Mouse (Mus musculus) left cerebral cortex, postnatal 36 days (tissue): ENCODE results near the gene Dbp. TPM values are rescaled to one million over a fixed set of nuclear protein-coding genes. Genes with fewer than 3 reads are reported as not detected.

Source experiments
- DNase-seq, 2 experiments: peaks; one replicate each; pipeline ENCODE4 v3.0.0; 2021 to 2022; ENCODE audit warnings: low spot score in 2 of 2, mixed read lengths in 1 of 2
- intact Hi-C: fragments of 180-260 bp; cut with DNase I; formaldehyde crosslinking; loops from one replicate; pipeline ENCODE4 v1.15.1; 2025
- total RNA-seq, 2 experiments: library from RNA; stranded (reverse); gene quantifications; 2 replicates each; pipeline ENCODE4 v1.2.3; 2021

The Dbp gene
- total RNA-seq, 2 experiments from 2014 or later, result 128 to 138 TPM

DNA sequence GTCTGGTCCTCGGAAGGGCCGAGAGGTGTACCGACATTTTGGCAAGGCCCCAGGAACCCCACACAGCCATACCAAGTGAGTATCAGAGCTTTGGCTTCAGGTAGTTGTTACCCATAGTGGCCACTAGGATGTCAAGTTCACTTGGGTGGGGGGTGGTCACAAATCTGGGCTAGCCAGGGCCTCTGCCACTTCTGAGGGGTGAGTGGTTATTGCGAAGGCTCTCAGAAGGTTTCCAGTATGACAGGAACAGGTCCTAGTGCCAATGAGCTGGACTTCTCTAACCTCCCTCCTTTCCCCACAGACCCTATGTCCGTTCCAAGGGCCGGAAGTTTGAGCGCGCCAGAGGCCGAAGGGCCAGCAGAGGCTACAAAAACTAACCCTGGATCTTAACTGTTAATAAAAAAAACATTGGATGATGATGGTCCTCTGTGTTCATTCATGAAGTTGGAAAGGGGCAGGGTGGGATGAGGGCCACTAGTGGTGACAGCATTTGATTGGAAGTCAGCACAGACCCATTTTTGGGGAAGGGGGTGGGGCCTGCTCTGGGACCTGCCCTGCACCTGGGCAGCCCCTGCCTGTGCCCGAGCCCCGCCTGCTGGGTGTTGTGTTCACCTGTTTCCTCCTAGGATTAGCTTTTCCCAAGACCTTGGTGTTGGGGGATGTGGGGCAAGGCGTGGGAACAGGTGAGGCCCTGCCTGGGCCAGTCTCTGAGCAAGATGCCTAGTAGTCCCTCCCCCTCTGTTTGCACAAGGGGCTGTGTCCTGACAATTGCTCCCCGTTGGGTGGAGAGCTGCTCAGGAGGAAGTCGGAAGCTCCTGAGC lies 15.7 kb downstream of the Dbp start, which contains the start of gene Fam83e:
Gene Fam83e, plus strand, starts transcription at position 800 of the 821 bp plus-strand sequence.
- no peak for DNase-seq

DNA sequence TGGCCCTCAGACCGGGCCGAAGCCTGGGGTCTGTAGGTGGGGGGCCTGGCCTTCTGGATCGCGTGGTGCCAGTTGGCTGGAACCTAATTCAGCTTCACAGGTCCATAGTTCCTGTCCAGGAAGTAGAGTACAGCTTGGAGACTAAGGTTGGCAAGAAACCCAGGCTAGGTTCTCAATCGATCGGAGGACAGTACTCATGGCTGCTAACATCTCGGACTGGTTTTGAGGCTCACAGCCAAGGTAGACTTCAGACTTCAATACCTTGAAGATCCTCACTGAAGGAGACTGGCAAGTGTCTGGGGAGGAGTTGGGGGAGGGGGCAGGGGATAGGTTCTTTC lies 16.3 kb downstream of the Dbp start:
- intact Hi-C loops, result no loop called here
- no peak for DNase-seq

More for the DNA sequence above, 15.7 kb downstream of the Dbp start, which contains the start of gene Fam83e:
- intact Hi-C loops, result no loop called here

DNA sequence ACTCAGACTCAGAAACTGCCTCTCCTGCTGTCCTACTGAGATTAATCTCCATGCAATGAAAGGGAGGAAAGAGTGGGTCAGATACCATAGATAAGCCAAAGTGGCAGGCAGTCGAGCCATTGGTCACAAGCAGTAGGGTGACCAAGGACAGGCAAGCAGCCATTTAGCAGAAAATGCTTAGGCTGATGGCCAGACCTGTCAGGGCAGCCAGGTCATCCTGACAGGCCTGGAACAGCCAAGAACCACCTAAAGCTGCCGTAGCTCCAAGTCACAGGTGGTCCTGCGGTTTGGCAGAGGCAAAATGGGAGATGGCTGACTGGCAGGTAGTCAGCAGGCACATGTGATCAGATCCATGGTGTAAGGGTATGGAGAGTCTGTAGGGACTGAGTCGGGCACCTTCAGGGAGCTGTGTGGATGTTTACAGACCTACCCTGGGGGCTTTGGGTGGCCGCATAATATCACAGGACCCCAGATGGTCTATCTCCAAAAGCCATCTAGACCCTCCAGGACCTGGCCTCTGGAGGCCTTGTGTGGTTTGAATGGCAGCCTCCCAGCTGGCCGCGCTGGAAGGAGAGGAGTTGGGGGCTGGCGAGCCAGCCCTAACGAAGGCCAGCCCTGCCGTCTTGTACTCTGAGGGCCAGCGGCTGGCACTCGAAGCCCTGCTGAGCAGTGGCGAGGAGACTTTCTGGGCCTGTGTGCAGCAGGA lies 16.9 kb downstream of the Dbp start:
- intact Hi-C loops, result no loop called here

DNA sequence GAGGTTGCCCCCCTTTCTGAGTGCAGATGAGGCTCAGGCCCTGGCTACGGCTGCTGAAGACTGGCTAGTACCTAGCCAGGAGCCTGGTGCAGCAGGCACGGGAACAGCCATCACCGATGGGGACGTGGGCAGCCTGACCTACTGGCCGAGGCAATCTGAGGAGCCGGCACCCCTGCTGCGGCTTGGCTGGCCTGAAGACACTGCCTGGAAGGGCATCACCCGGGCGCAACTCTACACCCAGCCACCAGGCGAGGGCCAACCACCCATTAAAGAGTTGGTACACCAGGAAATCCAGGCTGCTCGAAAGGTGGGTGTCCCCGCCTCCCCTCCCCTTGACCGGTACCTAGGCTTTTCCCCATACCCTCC lies 17.4 kb downstream of the Dbp start:
- intact Hi-C loops, result no loop called here
- no peak for DNase-seq

More for the DNA sequence above, 16.9 kb downstream of the Dbp start:
- DNase-seq, result no peak

DNA sequence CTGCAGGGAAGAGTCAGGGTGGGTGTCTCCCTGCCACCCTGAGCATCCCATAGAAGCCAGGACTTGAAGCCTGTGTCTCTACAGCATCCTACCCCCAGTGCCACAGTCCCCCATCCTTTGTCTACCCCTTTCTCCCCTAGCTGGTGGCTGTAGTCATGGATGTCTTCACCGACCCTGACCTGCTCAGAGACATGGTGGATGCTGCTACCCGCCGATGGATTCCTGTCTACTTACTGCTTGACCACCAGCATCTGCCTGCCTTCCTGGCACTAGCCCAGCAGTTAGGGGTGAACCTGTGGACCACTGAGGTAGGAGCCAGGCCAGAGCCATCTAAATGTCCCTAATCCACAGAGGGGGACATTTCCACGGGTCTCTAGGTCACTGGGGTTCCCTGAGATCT lies 18.4 kb downstream of the Dbp start:
- intact Hi-C loops, result no loop called here
- no peak for DNase-seq

DNA sequence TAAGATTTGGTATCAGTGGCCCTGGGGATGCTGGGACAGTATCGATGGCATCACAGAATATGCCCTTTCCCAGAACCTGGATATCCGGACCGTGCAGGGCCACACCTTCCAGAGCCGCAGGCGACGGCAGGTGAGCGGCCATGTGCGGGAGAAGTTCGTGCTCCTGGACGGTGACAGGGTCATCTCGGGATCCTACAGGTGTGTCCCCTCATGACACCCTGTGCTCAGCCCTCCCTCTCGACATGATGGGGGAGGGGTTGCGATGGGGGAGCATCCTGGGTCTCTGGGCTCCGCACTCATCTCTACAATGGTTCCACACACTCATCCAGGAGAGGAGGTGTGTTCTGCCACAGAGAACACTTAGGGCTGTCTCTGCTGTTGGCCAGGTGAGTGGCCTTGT lies 18.9 kb downstream of the Dbp start:
- no peak for DNase-seq
- intact Hi-C loops, result no loop called here

DNA sequence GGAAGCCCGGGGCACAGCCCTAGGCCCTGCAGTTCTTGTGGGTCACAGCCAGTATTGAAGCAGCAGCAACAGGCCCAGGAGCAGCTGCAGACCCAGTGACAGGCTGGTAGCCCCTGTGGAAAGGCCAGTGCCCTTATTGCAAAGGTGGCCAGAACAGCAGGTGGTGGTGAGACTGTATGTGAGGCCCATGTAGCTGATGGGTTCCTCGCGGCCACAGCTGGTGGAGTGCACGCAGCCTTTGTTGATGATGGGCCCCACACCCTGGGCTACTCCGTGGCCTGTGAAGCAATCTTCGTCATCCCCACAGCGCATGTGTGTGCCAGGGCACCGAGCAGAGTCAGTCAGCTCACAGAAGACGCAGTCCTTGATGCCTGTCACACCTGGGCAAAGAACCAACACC lies 20.3 kb downstream of the Dbp start:
- DNase-seq, result no peak
- intact Hi-C loops, result no loop called here

DNA sequence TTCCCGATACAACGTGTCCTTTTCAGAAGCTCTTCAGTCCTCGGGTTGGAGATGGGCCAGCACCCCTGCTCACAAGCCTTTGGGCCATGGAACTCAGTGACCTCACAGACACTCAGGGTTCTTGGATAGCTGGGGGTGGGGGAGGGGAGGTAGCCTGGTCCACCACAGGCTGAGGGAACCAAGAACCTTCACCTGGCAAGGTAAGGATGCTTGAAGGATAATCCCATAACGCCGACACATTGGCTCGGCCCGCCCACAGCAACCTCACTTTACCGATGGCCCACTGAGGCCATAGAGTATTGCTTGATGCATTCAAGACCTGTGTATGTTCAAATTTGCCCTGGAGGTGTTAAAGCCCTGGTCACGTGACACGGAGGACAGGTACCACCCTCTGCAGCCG lies 20.8 kb downstream of the Dbp start, which contains the start of gene Spaca4:
Gene Spaca4, minus strand, starts transcription at position 101 of the 400 bp plus-strand sequence.
- intact Hi-C loops, result no loop called here
- no peak for DNase-seq

DNA sequence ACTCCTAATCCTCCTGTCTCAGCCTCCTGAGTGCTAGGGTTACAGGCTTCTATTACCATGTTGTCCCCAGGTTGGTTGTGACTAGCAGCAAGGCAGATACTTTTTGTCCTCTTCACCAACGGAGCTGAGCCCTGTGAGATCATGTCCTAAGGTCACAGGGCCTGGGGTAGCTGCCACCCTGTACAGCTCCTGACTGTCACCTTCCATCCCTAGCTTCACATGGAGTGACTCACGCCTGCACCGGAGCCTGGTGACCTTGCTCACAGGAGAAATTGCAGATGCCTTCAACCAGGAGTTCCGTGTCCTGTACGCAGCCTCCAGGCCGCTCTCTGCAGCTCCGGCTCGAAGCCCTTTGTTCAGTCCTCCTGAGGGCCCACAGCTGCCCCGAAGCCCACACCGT lies 21.5 kb downstream of the Dbp start:
- intact Hi-C loops, result no loop called here

DNA sequence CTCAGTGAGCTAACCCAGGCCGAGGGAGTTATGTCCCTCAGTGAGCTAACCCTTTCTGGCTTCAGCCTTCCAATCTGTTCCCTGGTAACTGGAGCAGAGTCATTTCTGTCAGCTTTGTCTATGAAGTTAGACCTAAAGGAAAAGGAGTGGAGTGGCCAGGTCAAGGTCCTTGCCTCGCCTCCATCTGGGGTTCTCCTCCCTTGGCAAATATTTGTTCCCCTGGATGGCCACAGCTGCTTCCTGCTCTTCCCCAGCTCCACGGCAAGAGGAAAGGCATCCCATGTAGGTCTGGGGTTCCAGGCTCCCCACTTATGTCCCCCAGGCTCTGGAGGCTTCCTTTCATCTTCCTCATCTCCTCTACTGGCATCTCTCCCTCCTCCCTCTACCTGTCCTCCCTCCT lies 22.7 kb downstream of the Dbp start:
- no peak for DNase-seq
- intact Hi-C loops, result no loop called here

More for the DNA sequence above, 21.5 kb downstream of the Dbp start:
- no peak for DNase-seq

DNA sequence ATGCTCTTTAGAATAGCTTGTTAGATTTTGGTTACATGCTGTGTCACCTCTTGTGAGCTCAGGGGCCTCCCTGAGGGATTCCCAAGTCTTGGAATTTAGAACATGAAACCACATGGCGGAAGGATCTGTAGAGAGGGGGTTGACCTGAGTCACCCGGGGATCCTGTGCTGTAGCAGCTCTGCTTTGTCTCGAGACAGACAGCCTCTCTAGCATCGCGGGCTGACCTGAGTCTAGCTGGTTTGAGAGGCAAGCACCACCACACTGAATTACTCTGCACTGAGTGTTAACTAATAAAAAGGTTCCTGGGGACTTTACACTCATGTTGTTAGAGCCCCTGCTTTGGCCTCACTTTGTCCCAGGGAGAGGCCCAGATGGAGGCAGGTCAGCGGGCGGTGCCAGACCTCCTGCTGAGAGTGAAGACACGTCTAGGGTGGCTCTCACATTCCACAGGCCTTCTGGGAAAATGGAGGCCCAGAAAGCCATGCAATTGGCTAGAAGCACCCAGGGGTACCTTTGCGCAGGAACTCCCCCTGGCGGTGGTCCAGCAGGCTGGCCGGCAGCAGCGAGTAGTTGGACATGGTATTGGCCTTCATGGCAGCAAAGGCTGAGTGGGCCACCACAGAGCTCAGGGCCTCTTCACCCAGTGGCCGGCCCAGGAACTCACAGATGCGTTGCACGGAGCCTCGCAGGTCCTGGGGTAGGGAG lies 26.0 kb downstream of the Dbp start:
- DNase-seq, result no peak

DNA sequence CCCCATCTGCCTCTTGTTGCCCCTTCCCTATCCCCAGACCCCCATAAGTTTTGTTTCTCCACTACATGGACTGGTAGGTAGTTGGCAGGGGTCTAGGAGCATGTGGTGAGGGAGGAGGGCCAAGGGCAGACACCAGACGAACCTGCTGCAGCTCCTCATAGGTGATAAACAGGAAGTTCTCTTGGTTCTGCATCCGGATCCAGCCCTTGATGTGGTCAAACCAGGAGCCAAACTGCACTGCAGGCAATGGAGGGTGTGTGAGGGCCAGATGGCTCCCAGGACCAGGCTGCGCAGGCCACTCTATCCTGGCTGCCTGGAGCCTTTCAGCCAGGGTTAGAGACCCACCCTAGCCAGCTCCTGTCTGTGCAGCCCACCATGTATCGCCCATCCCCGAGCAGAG lies 28.6 kb downstream of the Dbp start:
- intact Hi-C loops, result no loop called here
- no peak for DNase-seq

More for the DNA sequence above, 26.0 kb downstream of the Dbp start:
- intact Hi-C loops, result no loop called here

DNA sequence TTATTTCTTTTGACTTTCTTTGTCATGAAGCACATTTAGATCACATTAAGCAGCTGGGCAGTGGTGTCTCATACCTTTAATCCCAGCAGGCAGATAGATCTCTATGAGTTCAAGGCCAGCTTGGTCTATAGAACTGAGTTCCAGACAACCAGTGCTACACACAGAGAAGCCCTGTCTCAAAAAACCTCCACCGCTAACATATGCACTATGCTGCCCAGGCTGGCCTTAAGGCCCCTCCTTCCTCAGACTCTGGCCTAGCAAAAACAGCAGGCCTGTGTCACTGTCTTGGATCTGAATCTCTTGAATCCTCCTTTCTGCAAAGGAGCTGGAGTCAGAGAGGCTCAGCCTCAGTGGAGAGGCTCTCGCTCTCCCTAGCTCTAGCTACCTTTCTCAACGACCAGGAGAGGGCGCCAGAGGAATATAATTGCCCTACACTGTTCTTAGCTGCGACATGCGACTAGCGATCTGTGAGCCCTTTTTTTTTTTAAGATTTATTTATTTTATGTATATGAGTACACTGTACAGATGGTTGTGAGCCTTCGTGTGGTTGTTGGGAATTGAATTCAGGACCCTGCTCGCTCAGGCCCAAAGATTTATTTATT lies 34.4 kb downstream of the Dbp start:
- DNase-seq, result peak; percentile 63 to 84
- intact Hi-C loops, result loop anchor here (1.0 to 5.0 kb wide), 3 partner anchors 61 to 268 kb away; no protein-coding TSS in a partner anchor

DNA sequence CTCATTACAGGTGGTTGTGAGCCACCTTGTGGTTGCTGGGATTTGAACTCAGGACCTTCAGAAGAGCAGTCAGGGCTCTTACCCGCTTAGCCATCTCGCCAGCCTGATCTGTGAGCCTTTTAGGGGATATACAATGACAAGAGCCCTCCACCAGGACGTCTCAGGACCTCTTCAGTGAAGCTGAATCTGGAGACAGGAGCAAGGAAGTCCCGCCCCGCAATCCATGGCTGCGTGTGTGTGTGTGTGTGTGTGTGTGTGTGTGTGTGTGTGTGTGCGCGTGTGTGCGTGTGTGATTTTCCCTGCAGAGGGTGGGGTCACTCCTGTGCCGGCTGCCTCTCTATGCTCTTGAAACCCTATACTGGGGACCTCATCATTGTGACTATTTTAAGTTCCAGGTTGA lies 34.9 kb downstream of the Dbp start:
- intact Hi-C loops, result loop anchor here (1.0 to 5.0 kb wide), 3 partner anchors 60 to 267 kb away; no protein-coding TSS in a partner anchor
- no peak for DNase-seq

DNA sequence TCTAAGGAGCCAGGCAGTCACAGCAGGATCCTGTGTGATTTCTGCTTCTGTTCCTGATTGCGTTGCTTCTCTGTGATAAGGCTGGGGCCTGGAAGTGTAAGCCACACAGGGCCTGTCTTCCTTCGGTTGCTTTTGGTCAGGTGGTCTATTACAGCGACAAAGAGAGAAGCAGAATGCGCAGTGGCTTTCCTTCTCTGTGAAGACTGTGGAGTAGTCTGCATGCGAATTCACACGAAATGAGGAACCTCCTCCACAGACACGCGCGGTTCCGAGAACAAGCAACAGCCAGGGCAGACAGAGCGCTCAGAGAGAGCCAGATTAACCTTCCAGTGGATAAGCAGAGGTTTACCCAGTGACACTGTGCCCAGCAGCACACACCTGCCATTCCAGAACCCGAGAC lies 36.4 kb downstream of the Dbp start:
- intact Hi-C loops, result no loop called here
- peak in 1 of 2 experiments; percentile 35 for DNase-seq

DNA sequence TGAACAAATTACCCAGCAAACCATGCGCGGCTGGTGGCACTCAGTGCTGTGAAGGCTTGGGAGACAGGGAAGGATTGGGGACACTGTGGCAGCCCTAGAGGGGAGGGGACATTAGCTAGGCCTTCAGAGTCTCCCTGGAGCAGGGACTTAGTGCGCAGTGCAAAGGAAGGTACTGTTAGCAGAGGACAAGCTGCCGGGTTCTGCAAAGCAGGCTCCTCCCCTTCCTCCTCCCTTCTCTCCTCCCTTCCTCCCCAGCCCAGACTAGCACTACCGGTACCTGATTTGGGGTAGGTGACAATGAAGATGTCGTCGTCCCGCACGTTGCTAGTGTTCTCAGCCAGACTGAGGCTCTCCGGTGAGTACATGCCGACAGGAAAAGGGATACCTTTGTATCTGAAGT lies 36.9 kb downstream of the Dbp start:
- peak; percentile 32 to 56 for DNase-seq
- intact Hi-C loops, result loop anchor here (1.0 kb wide), 1 partner anchor 43 kb away; the partner anchor contains the start of gene Sult2b1

DNA sequence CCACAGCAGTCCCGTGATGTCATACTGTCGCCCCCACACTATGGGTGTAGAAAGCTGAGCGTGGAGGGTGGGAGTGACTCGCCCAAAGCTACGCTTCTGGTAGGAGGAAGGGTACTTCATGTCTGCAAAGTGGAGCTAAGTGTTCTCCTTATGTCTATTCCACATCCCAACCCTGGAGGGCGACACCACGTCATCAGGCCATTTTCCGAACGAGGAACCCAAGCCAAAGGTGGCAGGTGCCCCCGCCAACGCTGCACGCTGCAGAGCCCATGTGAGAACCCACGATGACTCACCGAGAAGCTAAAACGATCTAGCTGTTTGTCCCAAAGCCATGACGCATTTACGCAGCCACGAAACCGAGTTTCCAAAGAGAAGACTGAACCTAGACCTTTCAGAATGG lies 37.5 kb downstream of the Dbp start:
- intact Hi-C loops, result loop anchor here (1.0 kb wide), 1 partner anchor 42 kb away; the partner anchor contains the start of gene Sult2b1

DNA sequence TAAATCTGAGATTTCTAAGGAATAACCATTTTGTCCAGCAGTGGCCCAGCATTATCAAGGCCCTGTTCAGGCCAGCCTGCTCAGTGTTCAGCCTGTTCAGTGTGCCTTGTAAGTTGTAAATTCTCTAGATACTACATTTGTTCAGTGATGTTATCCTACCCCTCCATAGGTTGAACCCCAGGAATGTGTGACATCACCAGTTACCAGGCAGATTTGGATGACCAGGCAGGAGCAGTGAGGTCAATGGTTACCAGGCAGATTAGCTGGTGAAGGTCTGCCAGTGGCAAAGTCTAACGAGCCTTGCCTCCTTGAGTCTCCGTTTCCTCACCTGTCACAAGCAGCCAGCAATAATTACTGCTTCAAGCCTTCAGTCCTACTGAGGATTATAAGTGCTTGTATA lies 39.5 kb downstream of the Dbp start:
- intact Hi-C loops, result no loop called here
- peak; percentile 58 to 75 for DNase-seq

More for the DNA sequence above, 37.5 kb downstream of the Dbp start:
- peak; percentile 84 to 88 for DNase-seq

DNA sequence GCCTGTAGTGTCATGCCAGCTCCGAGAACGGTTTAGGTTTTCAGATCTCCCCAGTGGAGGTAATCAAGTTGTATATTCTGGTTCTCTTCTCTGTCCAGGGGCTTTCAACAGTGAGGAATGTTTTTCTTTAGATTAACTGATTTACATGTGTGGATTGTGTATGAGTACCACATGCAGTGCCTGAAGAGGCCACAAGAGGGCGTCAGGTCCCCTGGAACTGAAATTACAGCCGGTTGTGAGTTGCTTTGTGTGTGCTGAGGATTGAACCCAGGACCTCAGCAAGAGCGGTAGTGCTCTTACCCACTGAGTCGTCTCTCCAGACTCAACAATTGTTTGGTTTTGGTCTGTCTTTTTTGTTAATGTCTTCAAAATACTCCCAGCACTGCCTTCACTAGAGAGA lies 41.6 kb downstream of the Dbp start:
- DNase-seq, result no peak
- intact Hi-C loops, result no loop called here

DNA sequence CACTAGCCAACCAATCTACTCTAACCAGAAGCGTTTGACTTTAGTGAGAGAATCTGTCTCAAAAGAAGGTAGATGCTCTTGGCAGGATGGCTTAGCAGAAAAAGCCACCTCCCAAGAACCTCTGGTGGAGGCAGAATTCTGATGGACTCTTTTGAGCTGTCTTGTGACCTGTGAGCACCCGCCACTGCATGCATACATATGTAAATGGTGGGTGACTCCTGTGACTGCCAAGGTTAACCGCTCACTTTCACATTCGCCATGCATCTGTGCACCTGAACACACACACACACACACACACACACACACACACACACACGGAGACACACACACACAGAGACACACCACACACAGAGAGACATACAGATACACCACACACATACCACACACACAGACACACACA lies 42.6 kb downstream of the Dbp start:
- DNase-seq, result no peak
- intact Hi-C loops, result no loop called here
